Mouse (Mus musculus): Measurements from ENCODE around the gene Crat. TPM values are rescaled to one million over a fixed set of nuclear protein-coding genes. Genes with fewer than 3 reads are reported as not detected.

The Crat gene
- polyA plus RNA-seq, 1 experiment from 2014 or later = 26.0 TPM

DNA sequence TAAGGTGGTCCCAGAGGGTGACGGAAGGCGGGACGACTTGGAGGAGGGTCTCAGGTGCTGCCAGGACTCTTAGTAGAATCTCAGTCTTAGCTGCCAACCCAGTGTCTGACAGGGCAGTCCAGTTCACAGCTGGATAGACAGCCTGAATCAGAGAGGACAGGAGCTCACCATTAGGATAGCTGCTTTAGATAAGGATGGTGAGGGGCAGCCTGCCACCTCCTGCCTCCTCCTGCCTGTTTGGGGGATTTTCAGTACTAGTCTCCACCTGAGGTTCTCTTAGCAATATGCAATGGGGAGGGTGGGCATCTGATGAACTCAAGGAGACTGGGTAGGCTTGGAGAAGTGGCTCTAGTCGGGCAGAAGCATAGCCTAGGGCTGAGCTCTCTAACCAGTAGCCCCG is 932 bp downstream of the Crat start:
- WGBS = 42% methylated on average over 5 of the region's 5 CpGs
- ATAC-seq (ENCODE audit: low FRiP score, low read depth) = no peak

DNA sequence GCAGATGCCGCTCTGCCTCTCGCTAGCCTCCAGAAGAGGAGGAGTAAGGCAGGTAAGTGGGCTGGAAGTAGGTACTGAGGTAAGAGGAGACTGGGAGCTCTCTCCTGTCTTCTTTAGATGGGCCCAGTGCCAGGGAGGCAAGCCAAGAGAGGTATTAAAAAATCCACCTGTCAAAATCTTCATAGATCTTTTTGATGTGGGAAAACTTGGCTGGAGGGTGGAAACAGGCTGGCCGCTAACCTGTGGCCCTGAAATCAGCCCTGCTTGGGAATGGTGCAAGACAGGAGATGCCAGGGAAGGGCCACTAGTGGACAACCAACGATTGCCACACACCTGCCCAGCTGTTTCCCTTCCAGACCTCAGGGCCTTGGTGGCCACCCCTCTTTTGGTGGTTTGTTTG is 1.5 kb downstream of the Crat start:
- H3K9me3 ChIP-seq = no peaks in the 10 kb centered on the region
- H3K27ac ChIP-seq = no peak overlapping the region
- H3K4me3 ChIP-seq = no peak overlapping the region
- H3K27me3 ChIP-seq (replicated peaks) = no peaks in the 10 kb centered on the region
- H3K36me3 ChIP-seq = peaks cover 5% of the 10 kb centered on the region
- H3K4me2 ChIP-seq (replicated peaks) = peak overlapping the region; percentile 75
- H3K9ac ChIP-seq = no peak overlapping the region
- H3K4me1 ChIP-seq = peaks cover 40% of the 10 kb centered on the region
- 86% methylated on average over 4 of the region's 4 CpGs for WGBS
- no peak for ATAC-seq (ENCODE audit: low FRiP score, low read depth)

More for the DNA sequence above, 932 bp downstream of the Crat start:
- Histone ChIP-seq H3K9me3 (no peaks in the 10 kb centered on the region), H3K27ac (no peak overlapping the region), H3K36me3 (peaks cover 3% of the 10 kb centered on the region), H3K27me3 (replicated peaks) (no peaks in the 10 kb centered on the region), H3K9ac (peak overlapping the region; percentile 92; the same call in 1 of the 2 replicates), H3K4me3 (peak overlapping the region; percentile 81), H3K4me1 (peaks cover 42% of the 10 kb centered on the region), H3K4me2 (replicated peaks) (peak overlapping the region; percentile 75)

DNA sequence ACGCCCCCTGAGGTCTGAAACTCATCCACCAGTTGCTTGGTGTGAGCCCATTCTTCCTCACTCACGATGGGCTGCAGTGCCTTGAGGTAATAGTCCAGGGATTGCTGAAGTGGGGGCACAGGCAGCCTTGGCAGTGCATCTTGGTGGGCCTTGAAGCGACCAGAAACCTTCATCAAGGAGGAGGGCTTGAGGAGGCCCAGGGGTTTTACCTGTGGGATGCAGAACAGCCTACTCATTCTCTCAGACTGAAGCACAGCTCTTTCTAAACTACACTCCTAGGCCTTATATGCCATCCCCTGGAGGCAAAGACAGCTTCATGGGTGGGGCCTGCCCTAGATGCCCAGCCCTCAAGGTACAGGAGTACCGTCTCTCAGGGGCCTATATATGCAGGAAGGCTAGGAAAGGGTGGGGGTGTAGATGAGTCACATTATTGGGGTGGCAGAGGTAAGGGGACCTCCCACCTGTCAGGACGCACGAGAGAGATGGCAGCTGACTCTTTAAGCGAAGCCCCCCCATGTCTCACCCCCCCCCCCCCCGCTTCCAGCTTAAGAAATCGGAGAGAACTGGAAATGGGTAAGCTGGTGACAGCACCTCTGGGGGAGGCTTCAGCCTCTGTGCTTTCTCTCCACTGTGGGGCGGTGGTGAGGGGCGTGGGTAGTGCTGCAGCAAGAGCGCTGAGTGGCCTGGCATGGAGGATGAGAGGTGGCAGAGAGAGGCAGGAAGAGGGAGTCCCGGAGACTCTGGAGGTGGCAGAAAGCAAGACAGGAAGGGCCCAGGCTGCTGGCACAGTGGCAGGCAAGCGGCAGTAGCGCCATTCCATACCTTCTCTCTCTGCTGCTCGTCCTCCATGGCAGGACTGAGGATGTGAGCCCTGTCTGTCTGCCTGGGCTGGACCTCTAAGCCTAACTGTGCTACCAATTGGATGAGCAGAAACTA is 2.3 kb downstream of the Crat start:
- Histone ChIP-seq H3K4me2 (replicated peaks) (peak overlapping the region; percentile 75), H3K9ac (no peak overlapping the region)

DNA sequence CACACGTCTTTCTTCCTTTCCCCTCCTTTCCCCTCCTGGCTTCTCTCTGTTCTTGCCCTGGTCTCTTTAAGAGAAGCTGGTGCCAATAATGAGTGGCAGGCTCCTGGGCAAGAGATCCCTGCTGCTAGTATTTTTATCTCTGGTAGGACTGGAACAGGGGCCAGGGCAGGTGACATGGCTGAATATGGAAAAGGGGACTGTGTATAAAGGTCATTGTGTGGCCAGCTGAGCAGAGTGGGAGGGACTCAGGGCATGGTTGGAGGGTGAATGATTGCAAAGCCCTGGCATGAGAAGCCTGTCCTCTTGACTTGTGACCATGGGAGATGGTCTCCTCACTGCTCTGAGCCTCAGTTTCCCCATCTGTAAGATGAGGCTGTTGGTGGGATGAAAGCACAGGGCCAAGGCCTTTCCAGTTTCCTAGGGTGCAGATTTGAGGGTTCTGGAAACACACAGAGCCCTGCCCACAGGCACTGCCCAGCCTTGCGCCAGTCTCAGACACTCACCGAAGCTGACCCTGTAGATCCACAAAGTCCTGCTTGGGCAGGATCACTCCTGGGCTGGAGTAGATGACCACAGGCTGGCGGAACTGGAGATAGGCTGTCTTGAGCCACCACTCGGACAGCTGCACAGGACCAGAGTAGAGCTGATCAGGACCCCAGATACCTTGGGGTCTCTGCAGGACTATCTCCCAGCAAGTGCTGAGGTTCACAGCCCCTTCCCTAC is 6.0 kb downstream of the Crat start:
- Histone ChIP-seq H3K27ac (no peak overlapping the region), H3K4me1 (peaks cover 13% of the 10 kb centered on the region; the same call in 1 of the 2 replicates), H3K36me3 (peaks cover 49% of the 10 kb centered on the region), H3K9me3 (no peaks in the 10 kb centered on the region), H3K4me2 (replicated peaks) (no peak overlapping the region), H3K27me3 (replicated peaks) (no peaks in the 10 kb centered on the region), H3K9ac (no peak overlapping the region), H3K4me3 (no peak overlapping the region)
- ATAC-seq (ENCODE audit: low FRiP score, low read depth) = no peak
- WGBS = 98% methylated on average over 4 of the region's 5 CpGs

More for the DNA sequence above, 2.3 kb downstream of the Crat start:
- H3K4me3 ChIP-seq = no peak overlapping the region
- no peaks in the 10 kb centered on the region for H3K27me3 ChIP-seq (replicated peaks)
- no peak overlapping the region for H3K27ac ChIP-seq
- peaks cover 32% of the 10 kb centered on the region for H3K4me1 ChIP-seq
- H3K9me3 ChIP-seq = no peaks in the 10 kb centered on the region
- WGBS = 80% methylated on average over 16 of the region's 16 CpGs
- no peak for ATAC-seq (ENCODE audit: low FRiP score, low read depth)
- H3K36me3 ChIP-seq = peaks cover 13% of the 10 kb centered on the region

DNA sequence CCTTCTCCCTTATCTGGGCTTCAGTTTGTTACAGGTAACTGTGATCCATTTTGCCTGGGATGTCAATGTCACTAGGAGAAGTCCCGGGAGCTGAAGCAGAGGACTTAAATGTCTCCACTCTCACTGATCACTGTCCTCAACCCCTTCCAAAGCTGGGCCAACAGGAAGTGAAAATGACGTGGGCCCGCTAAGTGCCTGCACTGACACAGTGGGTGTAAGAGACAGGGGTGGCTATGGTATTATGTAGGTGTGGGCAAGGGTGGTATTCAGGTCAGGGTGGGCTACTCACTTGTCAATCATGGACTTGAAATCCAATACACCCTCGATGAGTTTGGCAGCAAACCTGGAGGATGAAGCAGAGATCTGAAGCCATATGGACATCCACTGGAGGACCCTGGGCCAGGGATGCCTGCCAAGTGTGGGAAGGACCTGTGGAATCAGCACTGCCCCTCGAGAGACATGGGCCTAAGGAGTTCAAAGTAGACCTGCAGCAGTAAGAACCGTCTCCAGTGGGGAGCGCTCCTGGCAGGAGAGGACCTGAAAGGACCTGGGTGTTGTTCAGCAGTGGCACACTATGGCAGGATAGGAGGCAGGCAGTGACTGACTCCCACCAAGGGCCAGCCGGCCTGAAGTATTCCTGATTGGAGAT is 7.0 kb downstream of the Crat start:
- 0 out of 2 replicates have a peak, but pooled peaks cover 8% of the 10 kb centered on the region for H3K4me1 ChIP-seq
- H3K9ac ChIP-seq = no peak overlapping the region
- WGBS = 89% methylated on average over 8 of the region's 8 CpGs
- no peak for ATAC-seq (ENCODE audit: low FRiP score, low read depth)
- no peak overlapping the region for H3K4me3 ChIP-seq
- H3K4me2 ChIP-seq (replicated peaks) = no peak overlapping the region
- no peaks in the 10 kb centered on the region for H3K27me3 ChIP-seq (replicated peaks)
- H3K27ac ChIP-seq = no peak overlapping the region
- no peaks in the 10 kb centered on the region for H3K9me3 ChIP-seq
- H3K36me3 ChIP-seq = peaks cover 57% of the 10 kb centered on the region

DNA sequence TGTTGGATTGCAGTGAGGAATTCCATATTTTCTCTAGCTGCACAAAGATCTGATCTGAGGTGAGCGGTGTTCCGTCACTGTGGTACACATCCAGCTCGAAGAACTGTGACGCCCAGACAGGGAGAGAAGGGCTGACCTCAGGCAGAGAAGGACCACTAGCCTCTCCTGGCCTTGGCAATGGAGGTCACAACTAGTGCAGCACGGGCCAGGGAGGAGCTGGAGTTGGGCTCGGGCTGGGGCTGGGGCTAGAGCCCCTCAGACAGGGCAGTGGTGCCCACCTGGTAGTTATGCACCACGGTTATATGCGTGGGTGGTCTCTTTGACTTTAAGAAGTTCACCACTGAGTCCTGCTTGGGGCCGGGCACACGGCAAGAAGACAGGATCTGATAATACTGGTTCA is 7.8 kb downstream of the Crat start:
- Histone ChIP-seq H3K36me3 (peaks cover 61% of the 10 kb centered on the region), H3K4me2 (replicated peaks) (no peak overlapping the region), H3K27ac (no peak overlapping the region), H3K9ac (no peak overlapping the region), H3K9me3 (no peaks in the 10 kb centered on the region), H3K4me1 (0 out of 2 replicates have a peak, but pooled peaks cover under 1% of the 10 kb centered on the region), H3K4me3 (no peak overlapping the region), H3K27me3 (replicated peaks) (no peaks in the 10 kb centered on the region)
- ATAC-seq (ENCODE audit: low FRiP score, low read depth) = no peak
- WGBS = 93% methylated on average over 10 of the region's 10 CpGs

DNA sequence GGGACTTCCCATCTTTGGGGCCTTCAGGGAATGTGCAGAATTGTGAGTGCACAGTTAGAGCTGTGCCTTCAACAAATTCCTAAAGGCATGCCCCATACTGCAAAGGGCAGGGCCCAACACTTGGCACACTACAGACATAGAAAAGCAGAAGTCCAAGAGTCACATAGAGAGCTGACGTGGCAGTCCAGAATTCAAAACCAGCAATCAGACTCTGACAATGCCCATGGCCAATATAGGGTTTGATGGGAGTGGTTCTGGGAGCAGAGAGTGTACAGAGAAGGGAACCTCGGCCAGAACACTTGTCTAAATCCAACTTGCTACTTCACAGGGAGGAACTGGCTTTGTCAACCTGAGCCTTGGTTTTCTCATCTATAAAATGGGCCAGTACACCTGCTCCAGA is 8.4 kb downstream of the Crat start:
- WGBS = 94% methylated on average over 2 of the region's 2 CpGs
- Histone ChIP-seq H3K4me1 (no peaks in the 10 kb centered on the region), H3K27me3 (replicated peaks) (no peaks in the 10 kb centered on the region), H3K4me3 (no peak overlapping the region), H3K9ac (no peak overlapping the region), H3K27ac (no peak overlapping the region), H3K4me2 (replicated peaks) (no peak overlapping the region), H3K9me3 (no peaks in the 10 kb centered on the region), H3K36me3 (peaks cover 63% of the 10 kb centered on the region)
- ATAC-seq (ENCODE audit: low FRiP score, low read depth) = no peak

DNA sequence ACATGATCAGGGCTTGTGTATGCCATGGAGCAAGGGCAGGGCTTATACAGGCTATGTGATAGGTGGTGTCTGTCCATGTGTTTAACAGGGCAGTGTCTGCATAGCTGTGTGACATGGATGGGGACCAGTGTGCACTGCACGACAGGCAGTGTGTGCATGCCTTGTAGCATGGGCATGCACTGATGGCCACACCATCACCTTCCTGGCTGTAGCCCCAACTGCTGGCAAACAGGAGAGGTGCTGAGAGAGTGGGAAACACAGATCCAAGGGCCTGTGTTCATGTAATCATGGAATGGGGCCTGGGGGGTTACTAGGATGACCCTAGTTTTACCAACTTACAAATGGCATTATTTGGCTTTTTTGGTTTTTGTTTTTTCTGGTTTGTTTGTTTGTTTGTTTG is 11.7 kb downstream of the Crat start:
- no peak overlapping the region for H3K27ac ChIP-seq
- peaks cover 79% of the 10 kb centered on the region for H3K36me3 ChIP-seq
- no peaks in the 10 kb centered on the region for H3K9me3 ChIP-seq
- no peak overlapping the region for H3K4me2 ChIP-seq (replicated peaks)
- WGBS = 95% methylated on average over 1 of the region's 1 CpGs
- no peak overlapping the region for H3K9ac ChIP-seq
- ATAC-seq (ENCODE audit: low FRiP score, low read depth) = no peak
- H3K4me1 ChIP-seq = peaks cover 19% of the 10 kb centered on the region
- no peak overlapping the region for H3K4me3 ChIP-seq
- no peaks in the 10 kb centered on the region for H3K27me3 ChIP-seq (replicated peaks)

DNA sequence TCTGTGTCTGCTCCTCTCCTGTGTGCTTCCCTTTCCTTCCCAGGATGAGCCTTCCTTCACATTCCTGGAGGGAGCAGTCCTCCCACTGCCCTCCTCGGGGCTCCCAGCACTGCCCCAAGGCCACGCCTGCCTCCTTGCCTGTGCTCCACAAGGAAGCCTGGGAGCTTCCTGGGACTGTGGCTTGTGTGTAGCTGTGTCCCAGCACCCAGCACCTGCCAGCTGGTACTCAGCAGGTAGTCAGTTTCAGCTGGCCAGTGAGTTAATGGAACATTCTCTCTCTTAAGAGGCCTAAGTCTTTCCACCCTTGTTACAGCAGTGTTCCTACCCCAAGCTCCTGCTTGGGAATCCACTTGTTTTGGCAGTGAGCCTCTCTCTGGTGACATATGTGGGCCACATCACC is 12.8 kb downstream of the Crat start:
- 70% methylated on average over 2 of the region's 2 CpGs for WGBS
- no peak overlapping the region for H3K27ac ChIP-seq
- no peak overlapping the region for H3K9ac ChIP-seq
- H3K4me3 ChIP-seq = no peak overlapping the region
- no peaks in the 10 kb centered on the region for H3K27me3 ChIP-seq (replicated peaks)
- no peak overlapping the region for H3K4me2 ChIP-seq (replicated peaks)
- no peaks in the 10 kb centered on the region for H3K9me3 ChIP-seq
- peaks cover 29% of the 10 kb centered on the region for H3K4me1 ChIP-seq
- H3K36me3 ChIP-seq = peaks cover 76% of the 10 kb centered on the region
- no peak for ATAC-seq (ENCODE audit: low FRiP score, low read depth)

DNA sequence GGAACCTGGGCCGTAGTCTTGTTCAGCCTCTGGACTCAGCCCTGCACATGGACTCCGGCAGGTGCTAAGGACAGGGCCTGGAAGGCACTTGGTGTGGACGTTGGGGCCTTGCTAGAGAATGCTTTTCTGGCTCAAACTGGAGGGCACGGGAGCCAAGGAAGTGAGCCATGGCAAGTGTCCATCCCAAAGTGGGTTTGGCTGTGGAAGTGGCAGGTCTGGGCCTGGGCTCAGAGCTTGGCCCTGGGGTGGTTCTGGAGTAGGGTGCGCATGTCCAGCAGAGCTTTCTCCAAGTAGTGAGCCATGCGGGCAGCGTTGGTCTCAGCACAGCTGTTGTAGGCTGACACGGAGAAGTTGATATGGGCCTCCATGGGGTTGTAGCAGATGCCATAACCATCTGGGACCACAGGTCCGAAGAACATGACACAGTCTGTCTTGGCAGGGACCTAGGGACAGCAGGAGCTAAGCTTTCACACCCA is 13.2 kb downstream of the Crat start:
- H3K36me3 ChIP-seq = peaks cover 76% of the 10 kb centered on the region
- H3K9ac ChIP-seq = no peak overlapping the region
- 92% methylated on average over 9 of the region's 9 CpGs for WGBS

DNA sequence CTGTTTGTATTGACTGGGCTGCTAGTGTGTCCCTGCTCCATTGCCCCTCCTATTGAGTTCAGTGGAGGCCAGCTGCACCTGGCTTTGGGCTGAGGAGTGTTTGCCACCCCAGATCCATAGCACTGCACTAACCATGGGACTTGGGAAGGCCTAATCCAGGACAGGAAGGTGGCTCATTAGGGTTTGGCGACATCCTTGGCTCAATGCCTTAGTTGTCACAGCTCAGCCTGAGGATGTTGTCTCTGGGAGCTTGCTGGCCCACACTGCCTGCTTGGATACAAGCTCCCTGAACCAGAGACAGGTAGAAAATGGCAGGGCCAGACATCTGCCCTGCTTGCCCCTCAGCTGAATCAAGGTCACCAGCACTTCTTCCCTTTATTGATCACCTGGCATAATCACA is 14.0 kb downstream of the Crat start:
- H3K9me3 ChIP-seq = no peaks in the 10 kb centered on the region
- no peak overlapping the region for H3K9ac ChIP-seq
- no peak overlapping the region for H3K4me2 ChIP-seq (replicated peaks)
- ATAC-seq (ENCODE audit: low FRiP score, low read depth) = no peak
- no peak overlapping the region for H3K27ac ChIP-seq
- peaks cover 32% of the 10 kb centered on the region for H3K4me1 ChIP-seq
- no peak overlapping the region for H3K4me3 ChIP-seq
- WGBS = 100% methylated on average over 1 of the region's 1 CpGs
- peaks cover 76% of the 10 kb centered on the region for H3K36me3 ChIP-seq
- no peaks in the 10 kb centered on the region for H3K27me3 ChIP-seq (replicated peaks)

More for the DNA sequence above, 13.2 kb downstream of the Crat start:
- H3K27ac ChIP-seq = no peak overlapping the region
- H3K4me2 ChIP-seq (replicated peaks) = no peak overlapping the region
- no peaks in the 10 kb centered on the region for H3K9me3 ChIP-seq
- H3K27me3 ChIP-seq (replicated peaks) = no peaks in the 10 kb centered on the region
- no peak for ATAC-seq (ENCODE audit: low FRiP score, low read depth)
- no peak overlapping the region for H3K4me3 ChIP-seq
- H3K4me1 ChIP-seq = peaks cover 32% of the 10 kb centered on the region
